8 mouse cellular contexts compared by ENCODE assay signal in the genomic region with DNA sequence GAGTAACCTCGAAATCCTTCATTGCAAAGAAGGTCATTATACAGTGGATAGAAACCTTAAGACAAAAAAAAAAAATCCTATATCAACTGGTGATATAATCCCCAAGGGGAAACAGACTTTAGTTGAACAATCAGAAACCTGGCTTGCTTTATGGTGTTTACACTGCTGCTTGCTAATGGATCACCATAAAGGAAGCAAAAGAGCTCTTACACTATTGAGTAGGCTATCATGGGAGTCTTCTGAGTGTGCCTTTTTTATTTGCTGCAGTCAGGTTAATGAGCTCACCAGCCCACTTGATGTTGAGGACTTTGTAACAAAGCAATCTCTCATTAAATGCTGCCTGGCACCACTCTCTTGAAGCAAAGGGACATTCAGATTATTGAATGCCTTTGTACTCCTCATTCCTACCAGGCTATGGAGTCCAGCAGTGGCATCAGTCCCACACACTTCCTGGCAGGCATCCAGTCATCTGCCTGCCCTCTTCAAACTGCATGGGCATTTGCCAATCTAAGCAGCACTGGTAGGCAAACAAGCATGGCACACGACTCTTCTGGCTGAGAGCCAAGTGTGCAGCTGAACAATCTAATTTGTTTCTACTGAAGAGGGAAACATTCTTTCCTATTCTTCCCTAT.
A peak's percentile ranks its signal among the peaks of the same experiment; 100 is the strongest.
DNase-seq lines count a peak whose midpoint lies in the region; ATAC-seq and TF ChIP-seq lines count a peak whose summit lies in the region.

No protein-coding gene starts in this region.

- no peak overlapping the region for H3K4me2 ChIP-seq in heart, postnatal 0 days (ENCODE audit: low read depth, low read length)
- no peak overlapping the region for H3K4me2 ChIP-seq in midbrain, embryonic 14.5 days (ENCODE audit: low read length)

- no peak overlapping the region for H3K4me3 ChIP-seq in cerebellum, adult 2 months (replicated peaks; ENCODE audit: insufficient read depth, low read depth, low read length)
- H3K4me3 ChIP-seq in heart, postnatal 0 days (ENCODE audit: low read depth, low read length): no peak overlapping the region
- no peak overlapping the region for H3K4me3 ChIP-seq in midbrain, embryonic 14.5 days (replicated peaks; ENCODE audit: low read depth, low read length)

- no peak for TF ChIP-seq POLR2A in cerebellum, adult 2 months (IDR thresholded peaks at IDR 0.05; ENCODE audit: borderline replicate concordance, insufficient read depth, low read length)

- H3K9me3 ChIP-seq in heart, postnatal 0 days (replicated peaks; ENCODE audit: control insufficient read depth, low read length): no peaks in the 10 kb centered on the region
- no peaks in the 10 kb centered on the region for H3K9me3 ChIP-seq in midbrain, embryonic 14.5 days (ENCODE audit: control insufficient read depth, low read length)

- H3K4me1 ChIP-seq in cerebellum, adult 2 months (ENCODE audit: control insufficient read depth, insufficient read depth, low read length): peaks cover 4% of the 10 kb centered on the region; the same call in 1 of the 2 replicates
- H3K4me1 ChIP-seq in heart, postnatal 0 days (ENCODE audit: control insufficient read depth, insufficient read depth): 0 out of 2 replicates have a peak, but pooled peaks cover 6% of the 10 kb centered on the region
- H3K4me1 ChIP-seq in midbrain, embryonic 14.5 days (ENCODE audit: control insufficient read depth, insufficient read depth, low read length): peaks cover 19% of the 10 kb centered on the region

- ATAC-seq in heart, postnatal 0 days (ENCODE audit: insufficient read depth, low read depth): peak; percentile 92
- peak; percentile 90 for ATAC-seq in midbrain, embryonic 14.5 days (ENCODE audit: low FRiP score, low TSS enrichment)

- peak; percentile 30 for DNase-seq in adrenal gland, postnatal 10 days
- DNase-seq in adrenal gland, adult 18-20 months (ENCODE audit: low spot score in 2 of 2): no peak
- peak; percentile 79 to 85 for DNase-seq in cerebellum, adult 2 months
- peak; percentile 77 for DNase-seq in heart, postnatal 0 days (ENCODE audit: low spot score)
- peak; percentile 72 to 74 for DNase-seq in layer of hippocampus, postnatal 10 days (ENCODE audit: low spot score in 2 of 2)
- peak; percentile 90 for DNase-seq in midbrain, embryonic 14.5 days
- DNase-seq in testis, postnatal 10 days (ENCODE audit: low spot score): peak; percentile 80
- DNase-seq in embryo, embryonic 10.5 days (ENCODE audit: low spot score): no peak

- whole genome bisulfite sequencing in cerebellum, adult 2 months: 43% methylated on average over 2 of the region's 2 CpGs
- WGBS in heart, postnatal 0 days: 30% methylated on average over 2 of the region's 2 CpGs
- WGBS in midbrain, embryonic 14.5 days: 58% methylated on average over 2 of the region's 2 CpGs

- H3K9ac ChIP-seq in heart, postnatal 0 days (replicated peaks; ENCODE audit: low read depth, low read length): no peak overlapping the region
- no peak overlapping the region for H3K9ac ChIP-seq in midbrain, embryonic 14.5 days (replicated peaks; ENCODE audit: low read length)

- TF ChIP-seq EP300 in heart, postnatal 0 days (IDR thresholded peaks at IDR 0.05; ENCODE audit: low read depth): no peak

- H3K36me3 ChIP-seq in heart, postnatal 0 days (replicated peaks; ENCODE audit: control insufficient read depth, insufficient read depth, low read length): no peaks in the 10 kb centered on the region
- H3K36me3 ChIP-seq in midbrain, embryonic 14.5 days (ENCODE audit: control insufficient read depth, insufficient read depth, low read length): no peaks in the 10 kb centered on the region

- H3K27me3 ChIP-seq in cerebellum, adult 2 months (ENCODE audit: control insufficient read depth, insufficient read depth, low read length): no peaks in the 10 kb centered on the region
- H3K27me3 ChIP-seq in heart, postnatal 0 days (ENCODE audit: control insufficient read depth, insufficient read depth, low read length): no peaks in the 10 kb centered on the region
- H3K27me3 ChIP-seq in midbrain, embryonic 14.5 days (ENCODE audit: control insufficient read depth, insufficient read depth, low read length): no peaks in the 10 kb centered on the region

- H3K27ac ChIP-seq in cerebellum, adult 2 months (ENCODE audit: insufficient read depth, low read length): no peak overlapping the region
- no peak overlapping the region for H3K27ac ChIP-seq in heart, postnatal 0 days (ENCODE audit: low read depth)
- H3K27ac ChIP-seq in midbrain, embryonic 14.5 days (replicated peaks; ENCODE audit: low read depth, low read length): 0 out of 2 replicates have a peak overlapping the region, but pooled peaks have one; percentile 33

- TF ChIP-seq CTCF in cerebellum, adult 2 months (IDR thresholded peaks at IDR 0.05; ENCODE audit: borderline replicate concordance, insufficient read depth, low read depth, low read length): no peak
- no peak; the same call in 1 of the 2 replicates for TF ChIP-seq CTCF in heart, postnatal 0 days (IDR thresholded peaks at IDR 0.05; ENCODE audit: low read depth)

Comparison
In these comparisons a context has a peak if more than half of its experiments do, and no peak if none do; other contexts are left out.
1. DNase-seq: peak in adrenal gland, postnatal 10 days (single experiment), cerebellum, adult 2 months (2 of 2), heart, postnatal 0 days (single experiment), layer of hippocampus, postnatal 10 days (2 of 2), midbrain, embryonic 14.5 days (single experiment) and testis, postnatal 10 days (single experiment); none in adrenal gland, adult 18-20 months (0 of 2) and embryo, embryonic 10.5 days (single experiment).